Mouse (Mus musculus) spleen, adult 2 months (tissue): ENCODE data around the gene Pigb. TPM values are rescaled to one million over a fixed set of nuclear protein-coding genes. Genes with fewer than 3 reads are reported as not detected.

Experiments
- DNase-seq, 2 experiments: peaks; one replicate each; pipeline versions ENCODE4 v3.0.0 to v3.0.0-alpha.2; 2012 to 2021; ENCODE audit warnings: low spot score in 2 of 2, low read depth in 1 of 2
- H3K27ac ChIP-seq: fragments of 200-500 bp; 2 replicates; pipeline ENCODE4 v1.5.1; 2012; ENCODE audit warnings: low read length, inconsistent platforms; ENCODE audit not compliant: insufficient read depth
- H3K27me3 ChIP-seq: fragments of 200-500 bp; 2 replicates; pipeline ENCODE4 v1.6.1; 2012; ENCODE audit warnings: mild to moderate bottlenecking, moderate library complexity, low read length, inconsistent platforms; ENCODE audit not compliant: control insufficient read depth, insufficient read depth
- H3K36me3 ChIP-seq: fragments of 200-500 bp; 2 replicates; pipeline ENCODE4 v1.6.1; 2012; ENCODE audit warnings: mild to moderate bottlenecking, low read length, inconsistent platforms; ENCODE audit not compliant: control insufficient read depth, insufficient read depth
- H3K4me1 ChIP-seq: fragments of 200-500 bp; 2 replicates; pipeline ENCODE4 v1.6.1; 2011; ENCODE audit warnings: inconsistent platforms; ENCODE audit not compliant: control insufficient read depth, insufficient read depth, insufficient read length
- H3K4me3 ChIP-seq: fragments of 200-500 bp; 2 replicates; pipeline ENCODE4 v1.5.1; 2011; ENCODE audit warnings: mild to moderate bottlenecking, inconsistent platforms; ENCODE audit not compliant: insufficient read depth, insufficient read length; ENCODE audit errors: extremely low read depth
- CTCF ChIP-seq: fragments of 200-500 bp; IDR thresholded peaks from 2 replicates; pipeline ENCODE4 v1.5.1; 2011; ENCODE audit warnings: mild to moderate bottlenecking, inconsistent platforms; ENCODE audit not compliant: insufficient read depth, insufficient read length, insufficient replicate concordance; ENCODE audit errors: extremely low read depth
- POLR2A ChIP-seq: fragments of 200-500 bp; IDR thresholded peaks from 2 replicates; pipeline ENCODE4 v1.6.1; 2011; ENCODE audit warnings: low read depth, low read length, inconsistent platforms
- WGBS: fragments of 180-500 bp; shearing (Covaris S2); methylation state at CpG from one replicate; pipeline ENCODE4 v1.1.7; 2018; 5-methylcytosine and 5-hydroxymethylcytosine counted together
- polyA plus RNA-seq: library from polyadenylated mRNA; depleted of rRNA; stranded (reverse); fragments of >200 nt; gene quantifications from 2 replicates; pipeline ENCODE4 v1.2.3, GENCODE M21; 2012

Pigb gene
- polyA plus RNA-seq, 1 experiment: 6.8 TPM

- Histone ChIP-seq H3K4me3 (no peak overlapping the region), H3K27ac (no peak overlapping the region), H3K27me3 (no peaks in the 10 kb centered on the region), H3K4me1 (no peaks in the 10 kb centered on the region), H3K36me3 (peaks cover 17% of the 10 kb centered on the region)
- TF ChIP-seq POLR2A (no peak), CTCF (no peak)
- DNase-seq: no peak
- 86% methylated on average over 2 of the region's 2 CpGs for WGBS
Observed at GRCm38 (mm10) chr9:73000487-73000886, 39.7 kb downstream of the Pigb start.

GRCm38 (mm10) chr9:72996806-72997205 is 43.4 kb downstream of the Pigb start:
- DNase-seq: no peak
- Histone ChIP-seq H3K27ac (no peak overlapping the region), H3K27me3 (no peaks in the 10 kb centered on the region), H3K4me1 (no peaks in the 10 kb centered on the region), H3K4me3 (no peak overlapping the region), H3K36me3 (peaks cover 8% of the 10 kb centered on the region)
- 88% methylated on average over 7 of the region's 7 CpGs for WGBS
- TF ChIP-seq CTCF (no peak), POLR2A (no peak)

GRCm38 (mm10) chr9:72996167-72996566 is 44.0 kb downstream of the Pigb start:
- peaks cover 5% of the 10 kb centered on the region; the same call in 1 of the 2 replicates for H3K36me3 ChIP-seq
- no peak for DNase-seq
- no peak overlapping the region for H3K27ac ChIP-seq
- H3K4me3 ChIP-seq: no peak overlapping the region
- no peak for TF ChIP-seq POLR2A
- no peak for TF ChIP-seq CTCF
- H3K27me3 ChIP-seq: no peaks in the 10 kb centered on the region
- H3K4me1 ChIP-seq: no peaks in the 10 kb centered on the region; the same call in 1 of the 2 replicates

GRCm38 (mm10) chr9:72992576-72992975 is 47.6 kb downstream of the Pigb start:
- TF ChIP-seq POLR2A (no peak), CTCF (no peak)
- DNase-seq: no peak
- Histone ChIP-seq H3K4me3 (no peak overlapping the region), H3K4me1 (no peaks in the 10 kb centered on the region; the same call in 1 of the 2 replicates), H3K36me3 (0 out of 2 replicates have a peak, but pooled peaks cover 2% of the 10 kb centered on the region), H3K27ac (no peak overlapping the region), H3K27me3 (no peaks in the 10 kb centered on the region)
- 92% methylated on average over 5 of the region's 5 CpGs for WGBS

GRCm38 (mm10) chr9:72991420-72991819 is 48.8 kb downstream of the Pigb start:
- no peak for TF ChIP-seq CTCF
- no peak for TF ChIP-seq POLR2A
- no peaks in the 10 kb centered on the region; the same call in none of the 2 replicates for H3K4me1 ChIP-seq
- no peak overlapping the region for H3K4me3 ChIP-seq
- no peaks in the 10 kb centered on the region for H3K27me3 ChIP-seq
- WGBS: 82% methylated on average over 2 of the region's 2 CpGs
- H3K36me3 ChIP-seq: 0 out of 2 replicates have a peak, but pooled peaks cover 2% of the 10 kb centered on the region
- no peak overlapping the region for H3K27ac ChIP-seq
- no peak for DNase-seq

GRCm38 (mm10) chr9:72988706-72989105 is 51.5 kb downstream of the Pigb start:
- no peak overlapping the region for H3K4me3 ChIP-seq
- H3K36me3 ChIP-seq: no peaks in the 10 kb centered on the region
- WGBS: 96% methylated on average over 5 of the region's 5 CpGs
- no peak overlapping the region for H3K27ac ChIP-seq
- TF ChIP-seq POLR2A: no peak
- no peak for TF ChIP-seq CTCF
- H3K27me3 ChIP-seq: no peaks in the 10 kb centered on the region
- DNase-seq: no peak
- H3K4me1 ChIP-seq: no peaks in the 10 kb centered on the region; the same call in none of the 2 replicates

GRCm38 (mm10) chr9:72987703-72988102 is 52.5 kb downstream of the Pigb start:
- H3K36me3 ChIP-seq: no peaks in the 10 kb centered on the region
- H3K27ac ChIP-seq: no peak overlapping the region
- WGBS: 59% methylated on average over 3 of the region's 3 CpGs
- no peaks in the 10 kb centered on the region; the same call in none of the 2 replicates for H3K4me1 ChIP-seq
- TF ChIP-seq CTCF (no peak), POLR2A (no peak)
- H3K27me3 ChIP-seq: no peaks in the 10 kb centered on the region
- DNase-seq: no peak
- H3K4me3 ChIP-seq: no peak overlapping the region
